Mouse (Mus musculus): ENCODE measurements around the gene Cacna1i. TPM values are rescaled to one million over a fixed set of nuclear protein-coding genes. Genes with fewer than 3 reads are reported as not detected.
A peak's percentile ranks its signal among the peaks of the same experiment; 100 is the strongest.

The Cacna1i gene
- polyA plus RNA-seq, 1 experiment from 2014 or later, result 0.03 TPM

- no peaks in the 10 kb centered on the region for H3K4me1 ChIP-seq (replicated peaks; ENCODE audit: control insufficient read depth, insufficient read depth, low read length)
- no peak for ATAC-seq
- 89% methylated on average over 2 of the region's 2 CpGs for WGBS
- no peaks in the 10 kb centered on the region for H3K9me3 ChIP-seq (ENCODE audit: control insufficient read depth)
- no peaks in the 10 kb centered on the region for H3K27me3 ChIP-seq (replicated peaks; ENCODE audit: control insufficient read depth, insufficient read depth, low read length)
- no peak overlapping the region for H3K4me2 ChIP-seq (replicated peaks; ENCODE audit: low read depth)
- TF ChIP-seq CTCF (IDR thresholded peaks at IDR 0.05; ENCODE audit: low read depth), result no peak
- no peaks in the 10 kb centered on the region for H3K36me3 ChIP-seq (ENCODE audit: control insufficient read depth, insufficient read depth)
- no peak overlapping the region for H3K4me3 ChIP-seq (ENCODE audit: low read depth, low read length)
- no peak overlapping the region for H3K9ac ChIP-seq (ENCODE audit: low read depth, low read length)
- H3K27ac ChIP-seq (ENCODE audit: low read depth, low read length), result no peak overlapping the region
Measured at GRCm38 (mm10) chr15:80279053-80279452, 8.0 kb upstream of the Cacna1i start.

- Histone ChIP-seq H3K9ac (ENCODE audit: low read depth, low read length) (no peak overlapping the region), H3K4me1 (replicated peaks; ENCODE audit: control insufficient read depth, insufficient read depth, low read length) (no peaks in the 10 kb centered on the region), H3K4me2 (replicated peaks; ENCODE audit: low read depth) (no peak overlapping the region), H3K27me3 (replicated peaks; ENCODE audit: control insufficient read depth, insufficient read depth, low read length) (peaks cover 4% of the 10 kb centered on the region), H3K27ac (ENCODE audit: low read depth, low read length) (no peak overlapping the region), H3K9me3 (ENCODE audit: control insufficient read depth) (no peaks in the 10 kb centered on the region), H3K36me3 (ENCODE audit: control insufficient read depth, insufficient read depth) (no peaks in the 10 kb centered on the region), H3K4me3 (ENCODE audit: low read depth, low read length) (no peak overlapping the region)
- TF ChIP-seq CTCF (IDR thresholded peaks at IDR 0.05; ENCODE audit: low read depth), result peak; percentile 72
- WGBS, result 24% methylated on average over 6 of the region's 6 CpGs
- no peak for ATAC-seq
Measured at GRCm38 (mm10) chr15:80280646-80281045, 6.4 kb upstream of the Cacna1i start.

DNA sequence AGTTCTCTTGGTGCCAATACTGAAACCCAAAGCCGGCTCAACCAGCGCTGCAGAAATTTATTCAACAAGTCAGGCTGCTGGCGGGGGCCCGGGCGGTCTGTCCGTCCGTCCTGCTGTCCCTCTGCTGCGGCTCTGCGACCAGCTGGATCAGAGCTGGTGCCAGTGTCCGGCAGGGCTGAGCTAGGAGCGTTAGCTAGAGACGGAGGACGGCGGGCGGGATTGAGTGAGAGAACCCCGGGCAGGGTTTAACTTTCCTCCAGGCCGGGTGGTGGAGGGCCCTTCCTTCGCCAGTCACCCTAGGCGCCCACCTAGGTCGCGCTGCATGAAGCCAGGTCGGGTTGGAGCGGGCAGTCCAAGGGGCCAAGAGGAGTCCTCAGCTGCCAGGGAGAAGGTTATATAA lies 998 bp downstream of the Cacna1i start:
- TF ChIP-seq CTCF (IDR thresholded peaks at IDR 0.05; ENCODE audit: low read depth), result no peak
- no peaks in the 10 kb centered on the region for H3K36me3 ChIP-seq (ENCODE audit: control insufficient read depth, insufficient read depth)
- H3K9me3 ChIP-seq (ENCODE audit: control insufficient read depth), result no peaks in the 10 kb centered on the region
- peak overlapping the region; percentile 39 for H3K4me3 ChIP-seq (ENCODE audit: low read depth, low read length)
- H3K4me1 ChIP-seq (replicated peaks; ENCODE audit: control insufficient read depth, insufficient read depth, low read length), result no peaks in the 10 kb centered on the region
- peaks cover 41% of the 10 kb centered on the region for H3K27me3 ChIP-seq (replicated peaks; ENCODE audit: control insufficient read depth, insufficient read depth, low read length)
- ATAC-seq, result no peak
- no peak overlapping the region for H3K27ac ChIP-seq (ENCODE audit: low read depth, low read length)
- H3K4me2 ChIP-seq (replicated peaks; ENCODE audit: low read depth), result peak overlapping the region; percentile 65; the same call in 1 of the 2 replicates
- 7% methylated on average over 23 of the region's 23 CpGs for WGBS
- no peak overlapping the region for H3K9ac ChIP-seq (ENCODE audit: low read depth, low read length)

GRCm38 (mm10) chr15:80289436-80289835 lies 2.4 kb downstream of the Cacna1i start:
- no peaks in the 10 kb centered on the region for H3K9me3 ChIP-seq (ENCODE audit: control insufficient read depth)
- no peak overlapping the region for H3K4me3 ChIP-seq (ENCODE audit: low read depth, low read length)
- WGBS, result 9% methylated on average over 10 of the region's 10 CpGs
- H3K9ac ChIP-seq (ENCODE audit: low read depth, low read length), result no peak overlapping the region
- H3K27me3 ChIP-seq (replicated peaks; ENCODE audit: control insufficient read depth, insufficient read depth, low read length), result peaks cover 41% of the 10 kb centered on the region
- no peak for ATAC-seq
- H3K27ac ChIP-seq (ENCODE audit: low read depth, low read length), result no peak overlapping the region
- no peak overlapping the region for H3K4me2 ChIP-seq (replicated peaks; ENCODE audit: low read depth)
- peak; percentile 76 for TF ChIP-seq CTCF (IDR thresholded peaks at IDR 0.05; ENCODE audit: low read depth)
- no peaks in the 10 kb centered on the region for H3K4me1 ChIP-seq (replicated peaks; ENCODE audit: control insufficient read depth, insufficient read depth, low read length)
- no peaks in the 10 kb centered on the region for H3K36me3 ChIP-seq (ENCODE audit: control insufficient read depth, insufficient read depth)

GRCm38 (mm10) chr15:80297146-80297545 lies 10.1 kb downstream of the Cacna1i start:
- H3K4me3 ChIP-seq (ENCODE audit: low read depth, low read length), result no peak overlapping the region
- no peaks in the 10 kb centered on the region for H3K9me3 ChIP-seq (ENCODE audit: control insufficient read depth)
- H3K4me1 ChIP-seq (replicated peaks; ENCODE audit: control insufficient read depth, insufficient read depth, low read length), result no peaks in the 10 kb centered on the region
- H3K27ac ChIP-seq (ENCODE audit: low read depth, low read length), result no peak overlapping the region
- TF ChIP-seq CTCF (IDR thresholded peaks at IDR 0.05; ENCODE audit: low read depth), result peak; percentile 32
- H3K4me2 ChIP-seq (replicated peaks; ENCODE audit: low read depth), result no peak overlapping the region
- H3K9ac ChIP-seq (ENCODE audit: low read depth, low read length), result no peak overlapping the region
- WGBS, result 98% methylated on average over 1 of the region's 1 CpGs
- ATAC-seq, result no peak
- no peaks in the 10 kb centered on the region for H3K36me3 ChIP-seq (ENCODE audit: control insufficient read depth, insufficient read depth)
- no peaks in the 10 kb centered on the region for H3K27me3 ChIP-seq (replicated peaks; ENCODE audit: control insufficient read depth, insufficient read depth, low read length)

DNA sequence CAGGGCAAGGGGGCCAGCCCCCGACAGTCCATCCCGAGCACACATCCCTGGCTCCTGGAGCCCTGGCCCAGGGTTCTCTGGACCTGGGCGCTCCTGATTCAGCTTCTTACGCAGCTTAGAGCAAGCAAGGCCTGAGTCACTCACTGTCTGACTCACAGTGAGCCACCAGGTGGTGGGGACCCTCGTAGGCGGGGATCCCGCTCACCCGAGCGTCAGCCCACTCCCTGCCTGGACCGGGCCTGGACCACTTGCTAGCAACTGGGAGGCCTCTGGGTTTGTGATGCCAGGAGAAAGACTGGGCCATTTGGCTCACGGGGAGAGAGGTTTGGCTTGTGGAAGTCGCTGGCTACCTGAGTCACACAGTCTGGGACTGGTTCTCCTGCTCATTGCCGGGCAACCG lies 16.7 kb downstream of the Cacna1i start:
- TF ChIP-seq CTCF (IDR thresholded peaks at IDR 0.05; ENCODE audit: low read depth), result no peak
- H3K27me3 ChIP-seq (replicated peaks; ENCODE audit: control insufficient read depth, insufficient read depth, low read length), result no peaks in the 10 kb centered on the region
- no peaks in the 10 kb centered on the region for H3K4me1 ChIP-seq (replicated peaks; ENCODE audit: control insufficient read depth, insufficient read depth, low read length)
- no peaks in the 10 kb centered on the region for H3K9me3 ChIP-seq (ENCODE audit: control insufficient read depth)
- 66% methylated on average over 14 of the region's 14 CpGs for WGBS
- H3K4me2 ChIP-seq (replicated peaks; ENCODE audit: low read depth), result no peak overlapping the region
- no peak for ATAC-seq
- no peak overlapping the region for H3K4me3 ChIP-seq (ENCODE audit: low read depth, low read length)
- no peaks in the 10 kb centered on the region for H3K36me3 ChIP-seq (ENCODE audit: control insufficient read depth, insufficient read depth)
- H3K9ac ChIP-seq (ENCODE audit: low read depth, low read length), result no peak overlapping the region
- no peak overlapping the region for H3K27ac ChIP-seq (ENCODE audit: low read depth, low read length)

DNA sequence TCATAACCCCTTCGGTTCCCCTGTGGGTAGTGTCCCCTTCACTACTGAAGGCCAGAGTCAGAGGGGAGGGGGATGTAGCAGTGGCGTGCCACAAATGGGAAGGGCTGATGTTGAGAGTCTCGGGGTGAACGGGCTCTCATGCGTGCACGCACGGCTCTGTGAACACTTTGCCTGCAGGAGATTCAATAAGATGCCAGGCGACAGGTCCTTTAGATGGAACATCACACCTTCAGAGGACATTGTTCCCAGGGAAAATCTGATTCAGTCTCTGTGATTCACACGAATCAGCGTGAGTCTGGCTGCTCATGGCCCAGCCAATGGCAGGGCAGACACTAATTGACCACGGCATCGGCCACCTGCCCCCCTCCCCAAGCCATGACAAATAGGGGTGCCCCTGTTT lies 17.1 kb downstream of the Cacna1i start:
- no peak overlapping the region for H3K27ac ChIP-seq (ENCODE audit: low read depth, low read length)
- no peaks in the 10 kb centered on the region for H3K9me3 ChIP-seq (ENCODE audit: control insufficient read depth)
- H3K36me3 ChIP-seq (ENCODE audit: control insufficient read depth, insufficient read depth), result no peaks in the 10 kb centered on the region
- no peaks in the 10 kb centered on the region for H3K27me3 ChIP-seq (replicated peaks; ENCODE audit: control insufficient read depth, insufficient read depth, low read length)
- no peak overlapping the region for H3K4me2 ChIP-seq (replicated peaks; ENCODE audit: low read depth)
- TF ChIP-seq CTCF (IDR thresholded peaks at IDR 0.05; ENCODE audit: low read depth), result no peak
- no peak overlapping the region for H3K4me3 ChIP-seq (ENCODE audit: low read depth, low read length)
- WGBS, result 88% methylated on average over 12 of the region's 12 CpGs
- ATAC-seq, result no peak
- no peaks in the 10 kb centered on the region for H3K4me1 ChIP-seq (replicated peaks; ENCODE audit: control insufficient read depth, insufficient read depth, low read length)
- no peak overlapping the region for H3K9ac ChIP-seq (ENCODE audit: low read depth, low read length)
